Mouse (Mus musculus) ES-Bruce4 (cell line): ENCODE measurements around the gene Gm49601.

ENCODE experiments used
- CTCF ChIP-seq: IDR thresholded peaks from one replicate; pipeline ENCODE4 v1.8.1; 2011; ENCODE audit warnings: low read depth, low read length
- EP300 ChIP-seq: IDR thresholded peaks from 2 replicates; pipeline ENCODE4 v1.6.1; 2011; ENCODE audit warnings: low read depth, low read length; ENCODE audit not compliant: insufficient read depth
- POLR2A ChIP-seq: IDR thresholded peaks from one replicate; pipeline ENCODE4 v1.8.1; 2011; ENCODE audit warnings: low read length; ENCODE audit not compliant: insufficient read depth

- TF ChIP-seq CTCF (no peak), EP300 (no peak), POLR2A (no peak)
Observed at GRCm38 (mm10) chr16:18625097-18625496, 1.1 kb downstream of the Gm49601 start.
